19 mouse cellular contexts compared by ENCODE assay signal in the genomic region with DNA sequence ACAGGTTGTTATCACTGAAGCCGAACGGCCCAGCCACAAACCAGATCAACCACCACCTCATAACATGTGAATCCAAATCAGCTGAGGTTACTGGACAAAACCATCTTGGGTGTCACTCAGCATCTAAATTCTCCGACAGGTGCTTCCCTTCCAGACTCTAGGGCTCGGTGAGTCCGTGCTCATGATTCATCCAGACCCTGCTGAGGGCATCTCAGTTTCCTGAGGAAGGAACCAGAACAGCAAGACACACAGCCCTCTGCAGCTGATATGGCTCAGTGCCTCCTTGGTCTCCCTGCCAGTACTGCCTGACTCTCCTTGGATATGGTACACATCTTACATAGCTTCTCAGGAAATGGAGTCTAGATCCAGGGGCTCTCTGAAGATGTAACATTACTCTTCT. TPM values are rescaled to one million over a fixed set of nuclear protein-coding genes. Genes with fewer than 3 reads are reported as not detected.
DNase-seq lines count a peak whose midpoint lies in the region; ATAC-seq lines count a peak whose summit lies in the region.
"Had no signal": no experiment of that assay in that cellular context is flagged by ENCODE, and none has a peak within 500 bp of the region (broad histone marks: within the 10 kb centered on the region; RNA-seq: fewer than 3 reads in every experiment).

No protein-coding gene starts in this region.

- WGBS in kidney, embryonic 16.5 days, result 72% methylated on average over 5 of the region's 5 CpGs
- WGBS in kidney, embryonic 15.5 days, result 81% methylated on average over 5 of the region's 5 CpGs

- H3K27me3 ChIP-seq in kidney, embryonic 16.5 days (ENCODE audit: insufficient read depth, low read length), result no peaks in the 10 kb centered on the region
- no peaks in the 10 kb centered on the region for H3K27me3 ChIP-seq in kidney, embryonic 15.5 days
- H3K27me3 ChIP-seq: heart, embryonic 13.5 days; hindbrain, embryonic 15.5 days; intestine, embryonic 15.5 days had no signal

- no peaks in the 10 kb centered on the region for H3K36me3 ChIP-seq in kidney, embryonic 16.5 days (ENCODE audit: insufficient read depth, low read length)
- no peaks in the 10 kb centered on the region for H3K36me3 ChIP-seq in kidney, embryonic 15.5 days
- H3K36me3 ChIP-seq: heart, embryonic 13.5 days; hindbrain, embryonic 15.5 days; intestine, embryonic 15.5 days; limb, embryonic 10.5 days; midbrain, embryonic 10.5 days had no signal

- no peak overlapping the region for H3K4me3 ChIP-seq in kidney, embryonic 16.5 days (ENCODE audit: low read length)
- H3K4me3 ChIP-seq in kidney, embryonic 15.5 days (replicated peaks), result no peak overlapping the region
- H3K4me3 ChIP-seq: heart, embryonic 13.5 days; hindbrain, embryonic 15.5 days; intestine, embryonic 15.5 days; limb, embryonic 10.5 days; midbrain, embryonic 10.5 days had no signal

- H3K9ac ChIP-seq in kidney, embryonic 16.5 days (replicated peaks; ENCODE audit: low read length), result no peak overlapping the region
- no peak overlapping the region for H3K9ac ChIP-seq in kidney, embryonic 15.5 days
- H3K9ac ChIP-seq: forebrain, postnatal 0 days; heart, embryonic 13.5 days; hindbrain, embryonic 15.5 days; intestine, embryonic 15.5 days had no signal

- no peak overlapping the region for H3K27ac ChIP-seq in kidney, embryonic 16.5 days (ENCODE audit: low read length)
- no peak overlapping the region for H3K27ac ChIP-seq in kidney, embryonic 15.5 days
- H3K27ac ChIP-seq: heart, embryonic 13.5 days; hindbrain, embryonic 15.5 days; intestine, embryonic 15.5 days; limb, embryonic 10.5 days; midbrain, embryonic 10.5 days had no signal

- no peaks in the 10 kb centered on the region for H3K9me3 ChIP-seq in kidney, embryonic 16.5 days (ENCODE audit: low read length)
- no peaks in the 10 kb centered on the region for H3K9me3 ChIP-seq in kidney, embryonic 15.5 days (replicated peaks)
- H3K9me3 ChIP-seq: heart, embryonic 13.5 days; hindbrain, embryonic 15.5 days; intestine, embryonic 15.5 days; limb, embryonic 10.5 days; midbrain, embryonic 10.5 days had no signal

- H3K4me2 ChIP-seq in kidney, embryonic 16.5 days (replicated peaks; ENCODE audit: low read depth, low read length), result no peak overlapping the region
- H3K4me2 ChIP-seq in kidney, embryonic 15.5 days, result no peak overlapping the region
- H3K4me2 ChIP-seq: heart, embryonic 13.5 days; hindbrain, embryonic 15.5 days; intestine, embryonic 15.5 days had no signal

- 0 out of 2 replicates have a peak, but pooled peaks cover 7% of the 10 kb centered on the region for H3K4me1 ChIP-seq in kidney, embryonic 16.5 days (ENCODE audit: insufficient read depth, low read length)
- H3K4me1 ChIP-seq in kidney, embryonic 15.5 days, result no peaks in the 10 kb centered on the region
- H3K4me1 ChIP-seq: heart, embryonic 13.5 days; hindbrain, embryonic 15.5 days; intestine, embryonic 15.5 days; limb, embryonic 10.5 days; midbrain, embryonic 10.5 days had no signal

- ATAC-seq in kidney, embryonic 16.5 days (ENCODE audit: low FRiP score, low TSS enrichment), result no peak
- ATAC-seq in kidney, embryonic 15.5 days (replicated peaks; ENCODE audit: low FRiP score), result 0 out of 2 replicates have a peak, but pooled peaks have one; percentile 49
- ATAC-seq in megakaryocyte-erythroid progenitor cell, adult 5-6 weeks (replicated peaks; ENCODE audit: low FRiP score, low TSS enrichment, poor library complexity, severe bottlenecking), result peak; percentile 41; the same call in 1 of the 2 replicates
- no peak for ATAC-seq in frontal cortex, adult (ENCODE audit: low TSS enrichment)
- ATAC-seq: forebrain, postnatal 0 days; intestine, embryonic 15.5 days had no signal

- DNase-seq in kidney, adult 11 months, result peak; percentile 39
- peak; percentile 30 for DNase-seq in c-Kit-positive CD71-negative TER-119-negative erythroid progenitor cells, embryonic 14.5 days (ENCODE audit: low read depth)
- no peak for DNase-seq in cerebellum, adult 11 months
- DNase-seq: cerebellum, postnatal 14 days; embryo, embryonic 11 days; forebrain, postnatal 0 days; retina, postnatal 1 day; right cerebral cortex, postnatal 4 days; thymus, adult 2 months had no signal

RNA-seq across cellular contexts. Expression of a gene that starts 51.6 kb away (rescaled TPM):
- polyA plus RNA-seq in kidney, embryonic 16.5 days (2015; fragmentation: Nextera tagmentation; extraction: Ambion mirVana), result 28.8 and 29.0 TPM in 2 replicates
- 23.4 and 26.8 TPM in 2 replicates for polyA plus RNA-seq in kidney, embryonic 15.5 days (2015; fragmentation: Nextera tagmentation; extraction: Ambion mirVana)
- total RNA-seq in megakaryocyte-erythroid progenitor cell, adult 5-6 weeks (2014; fragmentation: Nextera tagmentation), result 1.7 and 20.4 TPM in 2 replicates
- 11.9 and 83.0 TPM in 2 replicates for total RNA-seq in megakaryocyte-erythroid progenitor cell, adult 5-6 weeks (2017)
- total RNA-seq: neutrophil, adult 5-6 weeks had no signal

Comparison
In these comparisons a context has a peak if more than half of its experiments do, and no peak if none do; other contexts are left out.
1. ATAC-seq: peak in kidney, embryonic 15.5 days (single experiment) and megakaryocyte-erythroid progenitor cell, adult 5-6 weeks (single experiment); none in kidney, embryonic 16.5 days (single experiment) and frontal cortex, adult (single experiment).